Mouse (Mus musculus) CH12.LX (cell line): ENCODE results near the gene Ccdc57. TPM values are rescaled to one million over a fixed set of nuclear protein-coding genes. Genes with fewer than 3 reads are reported as not detected.
A peak's percentile ranks its signal among the peaks of the same experiment; 100 is the strongest.

Experiments used
- DNase-seq: peaks from one replicate; pipeline ENCODE4 v3.0.0-alpha.2; 2013; ENCODE audit errors: extremely low read depth
- H3K27ac ChIP-seq: 2 replicates; pipeline ENCODE4 v1.5.1; 2012; ENCODE audit warnings: low read depth, mild to moderate bottlenecking, control low read depth, moderate library complexity; ENCODE audit not compliant: insufficient read depth
- H3K27me3 ChIP-seq: replicated peaks from 2 replicates; pipeline ENCODE3; 2012; ENCODE audit warnings: inconsistent platforms
- H3K36me3 ChIP-seq, 2 experiments: replicated peaks in 1 of 2; 2 replicates each; pipeline versions ENCODE3 to v1.6.1; 2012; ENCODE audit warnings: inconsistent platforms in 1 of 2, low read length in 1 of 2, mild to moderate bottlenecking in 1 of 2, mixed read lengths in 1 of 2, moderate library complexity in 1 of 2; ENCODE audit not compliant: control insufficient read depth in 1 of 2, insufficient read depth in 1 of 2
- H3K4me1 ChIP-seq, 2 experiments: 2 replicates each; pipeline ENCODE4 v1.6.1; 2012; ENCODE audit warnings: inconsistent platforms in 1 of 2, moderate library complexity in 1 of 2; ENCODE audit not compliant: insufficient read depth in 2 of 2, control insufficient read depth in 1 of 2
- H3K4me2 ChIP-seq: 2 replicates; pipeline ENCODE4 v1.6.1; 2012; ENCODE audit warnings: low read depth, mild to moderate bottlenecking, control low read depth; ENCODE audit not compliant: poor library complexity, insufficient read depth, severe bottlenecking
- H3K4me3 ChIP-seq, 3 experiments: fragments of 150-350 bp in 1 of 3; sonication (generic) in 1 of 3; replicated peaks in 1 of 3; 2 replicates each; pipeline versions ENCODE3 to v1.5.1; 2011 to 2012; ENCODE audit warnings: low read depth in 2 of 3, low read length in 2 of 3, mild to moderate bottlenecking in 2 of 3, moderate library complexity in 2 of 3, control low read depth in 1 of 3, improper control_type of control experiment in 1 of 3, inconsistent platforms in 1 of 3, mixed read lengths in 1 of 3; ENCODE audit not compliant: poor library complexity in 1 of 3
- H3K79me2 ChIP-seq: replicated peaks from 2 replicates; pipeline ENCODE4 v1.6.1; 2012; ENCODE audit warnings: mild to moderate bottlenecking, moderate library complexity; ENCODE audit not compliant: control insufficient read depth, poor library complexity, insufficient read depth, severe bottlenecking; ENCODE audit errors: extremely low read depth
- H3K9ac ChIP-seq: 2 replicates; pipeline ENCODE4 v1.6.1; 2012; ENCODE audit warnings: low read depth, mild to moderate bottlenecking, control low read depth, moderate library complexity; ENCODE audit not compliant: insufficient read depth
- H3K9me3 ChIP-seq: replicated peaks from 2 replicates; pipeline ENCODE3; 2012; ENCODE audit warnings: low read length, inconsistent platforms, mixed read lengths
- BHLHE40 ChIP-seq: IDR thresholded peaks from 2 replicates; pipeline ENCODE4 v1.6.1; 2011; ENCODE audit warnings: mild to moderate bottlenecking, low read depth, low read length, improper control_type of control experiment
- CHD1 ChIP-seq: IDR thresholded peaks from 2 replicates; pipeline ENCODE4 v1.6.1; 2012; ENCODE audit warnings: low read depth, low read length, improper control_type of control experiment, inconsistent platforms
- CHD2 ChIP-seq: IDR thresholded peaks from 2 replicates; pipeline ENCODE4 v1.6.1; 2011; ENCODE audit warnings: low read length, improper control_type of control experiment
- CTCF ChIP-seq, 2 experiments: IDR thresholded peaks in 1 of 2; conservative IDR thresholded peaks in 1 of 2; 2 replicates each; pipeline ENCODE4 v1.5.1; 2011 to 2012; ENCODE audit warnings: low read depth in 2 of 2, low read length in 2 of 2, improper control_type of control experiment in 1 of 2, inconsistent platforms in 1 of 2, mild to moderate bottlenecking in 1 of 2, moderate library complexity in 1 of 2
- ELF1 ChIP-seq: IDR thresholded peaks from 2 replicates; pipeline ENCODE4 v1.6.1; 2014; ENCODE audit warnings: low read depth, mild to moderate bottlenecking, inconsistent platforms, low read length, improper control_type of control experiment
- EP300 ChIP-seq: IDR thresholded peaks from 2 replicates; pipeline ENCODE4 v1.6.1; 2011; ENCODE audit warnings: low read length, improper control_type of control experiment
- MAFK ChIP-seq: IDR thresholded peaks from 2 replicates; pipeline ENCODE4 v1.6.1; 2011; ENCODE audit warnings: low read length, improper control_type of control experiment; ENCODE audit not compliant: insufficient replicate concordance
- MAX ChIP-seq: IDR thresholded peaks from 2 replicates; pipeline ENCODE4 v1.6.1; 2011; ENCODE audit warnings: low read length, improper control_type of control experiment
- MAZ ChIP-seq: IDR thresholded peaks from 2 replicates; pipeline ENCODE4 v1.6.1; 2012; ENCODE audit warnings: low read depth, mild to moderate bottlenecking, inconsistent platforms, low read length, improper control_type of control experiment, moderate library complexity
- MXI1 ChIP-seq: IDR thresholded peaks from 2 replicates; pipeline ENCODE4 v1.6.1; 2011; ENCODE audit warnings: mild to moderate bottlenecking, low read depth, low read length, improper control_type of control experiment
- MYC ChIP-seq: IDR thresholded peaks from 2 replicates; pipeline ENCODE4 v1.6.1; 2011; ENCODE audit warnings: low read depth, mild to moderate bottlenecking, improper control_type of control experiment, low read length
- POLR2A ChIP-seq: IDR thresholded peaks from 2 replicates; pipeline ENCODE4 v1.6.1; 2011; ENCODE audit warnings: low read depth, mild to moderate bottlenecking, improper control_type of control experiment, low read length
- RCOR1 ChIP-seq: conservative IDR thresholded peaks from 2 replicates; pipeline ENCODE4 v1.6.1; 2012; ENCODE audit warnings: low read depth, mild to moderate bottlenecking, inconsistent platforms, low read length, improper control_type of control experiment
- SIN3A ChIP-seq: IDR thresholded peaks from 2 replicates; pipeline ENCODE4 v1.6.1; 2012; ENCODE audit warnings: low read length, improper control_type of control experiment, inconsistent platforms
- SMC3 ChIP-seq: IDR thresholded peaks from 2 replicates; pipeline ENCODE4 v1.6.1; 2011; ENCODE audit warnings: low read depth, low read length, improper control_type of control experiment
- TCF12 ChIP-seq: IDR thresholded peaks from 2 replicates; pipeline ENCODE4 v1.6.1; 2014; ENCODE audit warnings: low read depth, mild to moderate bottlenecking, inconsistent platforms, low read length, improper control_type of control experiment
- UBTF ChIP-seq: IDR thresholded peaks from 2 replicates; pipeline ENCODE4 v1.6.1; 2012; ENCODE audit warnings: low read depth, mild to moderate bottlenecking, inconsistent platforms, low read length, improper control_type of control experiment, moderate library complexity
- USF1 ChIP-seq: IDR thresholded peaks from 2 replicates; pipeline ENCODE4 v1.6.1; 2014; ENCODE audit warnings: low read depth, mild to moderate bottlenecking, inconsistent platforms, low read length, improper control_type of control experiment
- USF2 ChIP-seq: conservative IDR thresholded peaks from 2 replicates; pipeline ENCODE4 v1.6.1; 2011; ENCODE audit warnings: low read depth, low read length, improper control_type of control experiment
- dilution Hi-C: fragments of 300-500 bp; cut with MboI; formaldehyde crosslinking; loops from 2 replicates; pipeline ENCODE4 v1.14.3; 2020; ENCODE audit warnings: low sequenced_read_pairs; ENCODE audit not compliant: extremely low pct_unique_long_range_greater_than_20kb, extremely low pct_ligation_motif_present
- in situ Hi-C: fragments of 300-500 bp; cut with MboI; formaldehyde crosslinking; loops from 3 replicates; pipeline ENCODE4 v1.14.3; 2019; ENCODE audit warnings: low sequenced_read_pairs, low pct_ligation_motif_present, low pct_unique_long_range_greater_than_20kb, mixed read lengths
- polyA plus RNA-seq: library from polyadenylated mRNA; unstranded; fragments of >175 nt; gene quantifications from 2 replicates; pipeline ENCODE4 v1.2.1, GENCODE M21; 2012; ENCODE audit warnings: low read depth; ENCODE audit not compliant: insufficient read length
- total RNA-seq, 2 experiments: library from RNA; depleted of rRNA; stranded (reverse); fragments of 300-350 nt in 1 of 2; fragments of >200 nt in 1 of 2; gene quantifications; 2 replicates each; pipeline ENCODE4 v1.2.3; 2012 to 2014

Ccdc57 gene
- total and polyA plus RNA-seq, 3 experiments, result 2.3 to 6.0 (median 5.4) TPM

DNA sequence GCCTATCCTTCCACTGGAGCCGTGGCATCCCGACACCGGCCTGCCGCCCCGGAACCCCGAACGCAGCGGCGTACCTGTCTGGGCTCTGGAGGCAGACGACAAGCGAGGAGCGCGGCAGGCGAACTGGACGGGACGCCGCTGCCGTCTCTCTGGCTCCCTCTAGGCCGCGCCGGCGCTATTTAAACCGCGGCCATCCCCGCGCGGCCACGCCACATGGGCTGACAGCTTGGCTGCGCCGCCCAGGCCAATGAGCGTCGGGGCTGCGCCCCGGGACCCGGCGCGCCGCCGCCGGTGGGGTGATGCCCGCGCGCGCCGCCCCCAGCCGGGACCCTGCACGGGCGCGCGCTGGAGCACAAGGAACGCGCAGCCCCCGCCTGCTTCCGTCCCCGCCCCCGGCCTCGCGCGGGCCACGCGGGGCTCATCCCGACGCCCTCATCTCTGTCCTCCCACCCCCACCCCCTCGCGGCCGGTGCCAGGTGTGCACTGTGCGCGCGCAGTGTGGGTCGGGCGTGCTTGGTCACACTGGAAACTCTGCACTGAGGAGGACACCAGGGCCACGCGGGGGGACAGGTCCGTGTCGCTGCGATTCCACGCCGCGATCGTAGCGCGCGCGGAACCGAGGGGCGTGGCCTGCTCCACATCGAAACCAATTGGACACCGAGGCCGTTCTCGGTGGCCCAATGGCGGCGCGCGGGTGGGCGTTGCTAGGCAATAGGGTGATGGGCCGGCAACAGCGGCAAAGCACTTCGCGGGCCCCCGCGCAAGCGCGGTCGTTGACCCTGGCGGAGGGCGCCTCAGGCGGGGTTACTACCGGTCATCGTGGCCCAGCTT lies 108.5 kb downstream of the Ccdc57 start, which contains the start of gene Fasn (continued):
- TF ChIP-seq CHD1 (peak; percentile 82; the same call in 1 of the 2 replicates), ELF1 (peak; percentile 52), RCOR1 (0 out of 2 replicates have a peak, but pooled peaks have one; percentile 74), USF2 (no peak), SMC3 (no peak; the same call in 1 of the 2 replicates), UBTF (peak; percentile 98), MXI1 (peak; percentile 93), CTCF (conservative IDR thresholded peaks at IDR 0.05 in 1 of 2, IDR thresholded peaks at IDR 0.05 in 1 of 2; ENCODE audit: low read depth in 2 of 2, low read length in 2 of 2) (peak in 1 of 2 experiments; percentile 67; a peak in 2 of 4 replicates), TCF12 (peak; percentile 98)

DNA sequence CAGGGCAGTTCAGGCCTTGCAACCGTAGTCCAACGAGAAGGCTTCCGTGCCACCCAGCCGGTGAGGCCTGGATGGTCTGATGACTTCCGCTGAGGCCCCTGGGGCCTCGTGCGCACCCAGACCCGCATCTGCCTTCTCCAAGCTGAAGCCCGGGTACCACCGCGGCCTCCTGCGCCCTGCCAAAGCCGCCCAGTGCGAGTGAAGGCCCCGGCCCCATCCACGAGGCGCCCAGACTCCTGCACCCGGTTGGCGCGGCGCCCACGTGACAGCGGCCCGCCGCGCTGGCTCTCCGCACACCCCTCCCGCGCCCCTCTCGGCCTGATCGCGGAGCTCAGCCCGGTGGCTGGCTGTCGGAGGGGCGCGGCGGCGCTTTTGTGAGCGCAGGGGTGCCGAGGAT lies 109.1 kb downstream of the Ccdc57 start:
- peak overlapping the region; percentile 83 for H3K4me2 ChIP-seq
- peaks cover 33% of the 10 kb centered on the region for H3K79me2 ChIP-seq
- in situ Hi-C loops, result loop anchor here (5.0 kb wide), 1 partner anchor 64 kb away; no protein-coding TSS in a partner anchor
- H3K9me3 ChIP-seq, result no peaks in the 10 kb centered on the region
- dilution Hi-C loops, result no loop called here
- H3K9ac ChIP-seq, result peak overlapping the region; percentile 80
- H3K27ac ChIP-seq, result peak overlapping the region; percentile 50
- peak; percentile 52 for DNase-seq
- H3K4me1 ChIP-seq, result peaks cover 26 to 50% of the 10 kb centered on the region in 2 experiments
- peak overlapping the region; percentile 75 to 97 (median 89) for H3K4me3 ChIP-seq
- H3K36me3 ChIP-seq, result peaks cover 31 to 45% of the 10 kb centered on the region in 2 experiments
- no peaks in the 10 kb centered on the region for H3K27me3 ChIP-seq
- 0 out of 2 replicates have a peak, but pooled peaks have one; percentile 1 for TF ChIP-seq RCOR1
- TF ChIP-seq BHLHE40, result peak; percentile 38
- peak; percentile 93 for TF ChIP-seq MXI1
- TF ChIP-seq USF1, result peak; percentile 73
- peak; percentile 18; the same call in 1 of the 2 replicates for TF ChIP-seq SIN3A
- no peak for TF ChIP-seq EP300
- peak; percentile 88 for TF ChIP-seq MYC
- TF ChIP-seq SMC3, result no peak
- no peak for TF ChIP-seq CHD2
- TF ChIP-seq MAX, result peak; percentile 89
- TF ChIP-seq MAFK, result no peak
- TF ChIP-seq MAZ, result 0 out of 2 replicates have a peak, but pooled peaks have one; percentile 47
- TF ChIP-seq POLR2A, result no peak
